Mouse (Mus musculus) megakaryocyte, embryonic 14.5 days (primary cell): Measurements from ENCODE around the gene Kcnmb2.

Experiments
- FLI1 ChIP-seq: IDR thresholded peaks from 2 replicates; pipeline ENCODE4 v1.6.1; 2012; ENCODE audit warnings: low read length, inconsistent platforms, mixed read lengths
- GATA1 ChIP-seq: IDR thresholded peaks from 3 replicates; pipeline ENCODE4 v1.6.1; 2012; ENCODE audit warnings: mixed read lengths, low read length, inconsistent platforms, borderline replicate concordance

- TF ChIP-seq FLI1 = no peak
- TF ChIP-seq GATA1 = no peak
These were observed 217.5 kb downstream of the Kcnmb2 start for GRCm38 (mm10) chr3:32119851-32120250.
